ENCODE assay signal across 7 mouse cellular contexts in genomic region chr9:65676358-65677118, GRCm38 (mm10). TPM values are rescaled to one million over a fixed set of nuclear protein-coding genes. Genes with fewer than 3 reads are reported as not detected.
DNase-seq lines count a peak whose midpoint lies in the region; ATAC-seq lines count a peak whose summit lies in the region.

No protein-coding gene starts in this region.

- ATAC-seq in intestine, embryonic 16.5 days: peak; percentile 95
- peak; percentile 99 for ATAC-seq in midbrain, embryonic 11.5 days (ENCODE audit: low FRiP score)

- intact Hi-C loops in gastrocnemius, postnatal 36 days (cut with DNase I): loop anchor here (5.0 kb wide), 1 partner anchor 151 kb away; the partner anchor contains the start of gene Zfp609
- intact Hi-C loops in left cerebral cortex, postnatal 36 days (cut with DNase I): no loop called here

- H3K27me3 ChIP-seq in intestine, embryonic 16.5 days (replicated peaks; ENCODE audit: control insufficient read depth, insufficient read depth, low read length): no peaks in the 10 kb centered on the region
- H3K27me3 ChIP-seq in midbrain, embryonic 11.5 days (ENCODE audit: control insufficient read depth, insufficient read depth, low read length): no peaks in the 10 kb centered on the region

- H3K9me3 ChIP-seq in intestine, embryonic 16.5 days (ENCODE audit: control insufficient read depth, low read length): no peaks in the 10 kb centered on the region
- H3K9me3 ChIP-seq in midbrain, embryonic 11.5 days (ENCODE audit: control insufficient read depth, low read length): no peaks in the 10 kb centered on the region

- under 1% methylated on average over 44 of the region's 51 CpGs for WGBS in intestine, embryonic 16.5 days
- WGBS in midbrain, embryonic 11.5 days: 1% methylated on average over 38 of the region's 51 CpGs

- peak overlapping the region; percentile 44; the same call in 1 of the 2 replicates for H3K27ac ChIP-seq in intestine, embryonic 16.5 days (ENCODE audit: low read length)
- no peak overlapping the region; the same call in 1 of the 2 replicates for H3K27ac ChIP-seq in midbrain, embryonic 11.5 days (ENCODE audit: low read depth, low read length)

- H3K4me2 ChIP-seq in intestine, embryonic 16.5 days (ENCODE audit: low read depth, low read length): peak overlapping the region; percentile 75
- H3K4me2 ChIP-seq in midbrain, embryonic 11.5 days: peak overlapping the region; percentile 74

- H3K9ac ChIP-seq in intestine, embryonic 16.5 days (ENCODE audit: low read depth, low read length): peak overlapping the region; percentile 75
- peak overlapping the region; percentile 77 for H3K9ac ChIP-seq in midbrain, embryonic 11.5 days (ENCODE audit: low read length)

- H3K4me1 ChIP-seq in intestine, embryonic 16.5 days (ENCODE audit: control insufficient read depth, insufficient read depth, low read length): peaks cover 37% of the 10 kb centered on the region
- peaks cover 29% of the 10 kb centered on the region for H3K4me1 ChIP-seq in midbrain, embryonic 11.5 days (ENCODE audit: control insufficient read depth, insufficient read depth, low read length)

- H3K4me3 ChIP-seq in intestine, embryonic 16.5 days (ENCODE audit: low read length): peak overlapping the region; percentile 61
- peak overlapping the region; percentile 76 for H3K4me3 ChIP-seq in midbrain, embryonic 11.5 days (ENCODE audit: low read depth, low read length)

- no peaks in the 10 kb centered on the region for H3K36me3 ChIP-seq in intestine, embryonic 16.5 days (ENCODE audit: control insufficient read depth, insufficient read depth, low read length)
- no peaks in the 10 kb centered on the region for H3K36me3 ChIP-seq in midbrain, embryonic 11.5 days (ENCODE audit: control insufficient read depth, insufficient read depth, low read length)

- peak; percentile 97 for DNase-seq in adrenal gland, adult 18-20 months (ENCODE audit: low spot score in 2 of 2)
- DNase-seq in embryo, embryonic 11 days: peak; percentile 99
- peak; percentile 94 to 97 for DNase-seq in gastrocnemius, postnatal 36 days
- peak; percentile 94 to 95 for DNase-seq in left cerebral cortex, postnatal 36 days (ENCODE audit: low spot score in 2 of 2)
- DNase-seq in midbrain, embryonic 11.5 days (ENCODE audit: low spot score, missing footprints): peak; percentile 100
- DNase-seq in skeletal muscle tissue, adult 2 months (ENCODE audit: low read depth, low spot score): peak; percentile 93

RNA-seq across cellular contexts. Expression of gene Oaz2, which starts 8.7 kb away (rescaled TPM):
- total RNA-seq in adrenal gland, adult 18-20 months (2021): 100 to 1,000 TPM; 131 to 132 TPM
- total RNA-seq in gastrocnemius, postnatal 36 days (2021): 100 to 1,000 TPM; 217 to 221 TPM
- polyA plus RNA-seq in intestine, embryonic 16.5 days (2015; fragmentation: Nextera tagmentation; extraction: Ambion mirVana): 185 and 188 TPM in 2 replicates
- 100 to 1,000 TPM; 228 to 236 TPM for total RNA-seq in left cerebral cortex, postnatal 36 days (2021)
- 199 and 215 TPM in 2 replicates for polyA plus RNA-seq in midbrain, embryonic 11.5 days (2014; fragmentation: Nextera tagmentation; extraction: Ambion mirVana)

RNA-seq across cellular contexts. Expression of gene Rbpms2, which starts 47.1 kb away (rescaled TPM):
- total RNA-seq in adrenal gland, adult 18-20 months (2021): 10 to 100 TPM; 63.3 to 89.9 TPM
- total RNA-seq in gastrocnemius, postnatal 36 days (2021): 1 to 10 TPM; 1.7 to 1.9 TPM
- 21.2 and 23.1 TPM in 2 replicates for polyA plus RNA-seq in intestine, embryonic 16.5 days (2015; fragmentation: Nextera tagmentation; extraction: Ambion mirVana)
- 1 to 10 TPM; 1.8 to 2.9 TPM for total RNA-seq in left cerebral cortex, postnatal 36 days (2021)
- 19.7 and 24.0 TPM in 2 replicates for polyA plus RNA-seq in midbrain, embryonic 11.5 days (2014; fragmentation: Nextera tagmentation; extraction: Ambion mirVana)

Comparison
In these comparisons a context has a peak if more than half of its experiments do, and no peak if none do; other contexts are left out.
1. RNA of gene Rbpms2, which starts 47.1 kb away (total RNA-seq): 63.3 to 89.9 TPM in adrenal gland, adult 18-20 months; 1.8 to 2.9 TPM in left cerebral cortex, postnatal 36 days and 1.7 to 1.9 TPM in gastrocnemius, postnatal 36 days; every median in the first group is over 10 times any median in the second.
2. Peak in every context shown above with its lines, with median percentiles within 50 percentile points of each other: DNase-seq.